Mouse (Mus musculus) lung, postnatal 10 days (tissue): ENCODE measurements around the gene Chid1.

Source experiments
- DNase-seq: peaks from one replicate; pipeline ENCODE4 v3.0.0; 2021

Gene Chid1

DNA sequence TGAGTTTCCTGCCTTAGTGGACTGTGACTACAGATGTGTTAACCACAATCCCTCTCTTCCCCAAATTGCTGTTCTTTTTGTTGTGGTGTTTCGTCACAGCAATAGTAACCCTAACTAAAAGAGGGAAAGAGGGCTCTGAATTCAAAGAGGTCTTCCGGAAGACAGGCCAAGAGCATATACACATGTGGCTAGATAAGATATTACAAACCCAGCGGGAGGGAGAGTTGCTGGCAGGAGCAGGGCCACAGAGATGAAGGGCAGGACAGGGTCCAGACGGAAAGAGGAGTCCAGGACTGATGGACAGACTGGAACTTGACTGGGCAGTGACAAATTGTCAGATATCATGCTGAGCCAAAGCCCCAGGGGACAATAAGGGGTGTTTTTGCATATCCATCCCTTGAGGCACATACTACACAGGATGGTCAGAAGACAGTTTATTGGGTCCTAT lies 18.7 kb upstream of the Chid1 start:
- DNase-seq, result no peak

DNA sequence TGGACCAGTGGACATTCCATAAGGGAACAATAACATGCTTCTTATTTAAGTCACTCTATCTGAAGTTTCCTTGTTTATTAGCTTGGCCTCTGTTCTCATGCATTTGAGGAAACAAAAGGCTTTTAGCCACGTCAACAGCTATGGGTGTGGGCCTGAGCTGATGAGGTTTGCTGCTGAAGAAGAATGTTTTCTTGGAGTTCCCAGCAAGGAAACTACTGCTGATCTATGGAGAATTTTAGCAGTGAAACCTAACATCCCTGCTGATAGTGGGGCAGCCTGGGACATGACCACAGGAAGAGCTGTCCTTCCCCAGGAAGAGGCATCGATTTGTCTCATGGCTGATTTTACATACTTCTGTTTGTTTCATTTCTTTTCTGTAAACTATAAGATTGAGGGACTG lies 10.8 kb upstream of the Chid1 start:
- DNase-seq, result peak; percentile 16

DNA sequence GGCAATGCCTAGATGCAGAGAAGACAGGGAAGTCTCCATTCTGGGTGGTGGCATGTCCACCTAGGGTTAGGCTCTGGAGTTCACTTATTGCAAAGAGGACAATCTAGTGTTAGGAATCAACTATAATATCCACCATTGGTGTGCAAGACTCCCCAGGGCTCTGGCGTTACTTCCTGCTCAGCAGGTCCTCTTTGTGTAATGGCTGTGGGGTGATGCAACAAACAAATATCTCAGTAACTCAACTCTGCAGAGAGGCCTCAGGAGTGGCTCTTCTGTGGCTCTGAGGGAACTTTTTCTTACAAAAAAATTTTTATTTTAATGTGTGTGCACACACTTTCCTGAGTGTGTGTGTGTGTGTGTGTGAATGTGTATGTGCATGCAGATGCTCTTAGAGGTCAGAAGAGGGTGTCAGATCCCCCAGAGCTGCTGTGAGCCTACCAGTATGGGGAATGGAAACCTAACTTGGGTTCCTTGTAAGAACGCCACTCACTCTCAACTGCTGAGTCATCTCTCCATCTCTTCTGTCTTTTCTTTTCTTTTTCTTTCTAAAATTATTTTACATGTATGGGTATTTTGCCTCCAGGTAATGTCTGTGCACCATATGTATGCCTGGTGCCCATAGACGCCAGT lies 9.9 kb upstream of the Chid1 start:
- peak; percentile 19 for DNase-seq

DNA sequence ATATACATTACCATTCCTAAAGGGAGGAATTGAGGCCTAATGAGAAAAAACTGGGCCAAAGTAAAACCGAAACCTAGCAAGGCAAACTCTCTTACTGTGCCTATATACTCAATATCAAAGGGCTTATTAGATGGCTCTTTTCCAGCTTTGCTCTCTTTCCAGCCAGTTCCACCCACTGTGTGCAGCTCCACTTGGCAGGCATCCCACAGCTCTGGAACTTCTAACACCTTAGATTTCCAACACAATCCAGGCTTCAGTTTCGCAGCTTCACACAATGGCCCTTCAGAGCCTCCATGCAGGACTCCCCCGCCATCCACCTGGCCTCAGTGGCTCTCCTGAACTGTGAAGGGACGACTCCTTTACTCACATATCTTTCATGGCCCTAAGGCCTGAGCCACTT lies 5.0 kb upstream of the Chid1 start:
- DNase-seq, result peak; percentile 39

DNA sequence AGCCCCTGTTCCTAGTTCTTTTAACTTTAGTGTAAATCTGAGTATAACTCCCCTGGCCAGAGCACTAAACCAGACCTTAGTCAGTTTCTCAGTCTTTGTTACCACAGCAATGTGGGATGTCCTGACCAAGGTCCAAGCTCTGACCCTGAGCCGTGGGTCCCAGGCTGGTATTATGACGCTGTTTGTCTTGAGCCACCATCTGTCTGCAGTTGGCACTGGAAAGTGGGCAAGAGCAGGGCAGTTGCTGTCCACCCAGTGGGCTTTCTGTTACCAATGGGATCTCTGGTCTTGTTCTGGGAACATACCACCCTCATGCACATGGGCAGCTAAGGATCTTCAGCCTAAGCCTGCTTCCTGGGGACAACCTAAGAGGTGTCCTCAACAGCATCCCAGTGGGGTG lies 2.9 kb upstream of the Chid1 start:
- DNase-seq, result no peak

DNA sequence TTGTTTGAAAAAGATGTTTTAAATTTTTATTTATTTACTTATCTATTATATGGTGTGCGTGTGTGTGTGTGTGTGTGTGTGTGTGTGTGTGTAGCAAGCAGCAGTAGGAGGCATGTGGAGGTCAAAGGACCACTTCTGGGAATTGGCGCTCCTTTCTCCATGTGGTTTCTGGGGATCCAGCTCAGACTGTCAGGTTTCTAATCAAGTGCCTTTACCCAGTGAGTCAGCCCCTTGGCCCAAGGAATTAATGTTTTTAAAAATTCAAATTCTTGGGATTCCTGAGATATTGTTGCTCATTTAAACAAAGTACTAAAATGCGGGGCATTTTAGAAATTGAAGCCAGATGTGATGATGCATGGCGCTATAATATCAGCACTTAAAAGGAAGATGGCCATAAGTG lies 2.0 kb upstream of the Chid1 start:
- no peak for DNase-seq

DNA sequence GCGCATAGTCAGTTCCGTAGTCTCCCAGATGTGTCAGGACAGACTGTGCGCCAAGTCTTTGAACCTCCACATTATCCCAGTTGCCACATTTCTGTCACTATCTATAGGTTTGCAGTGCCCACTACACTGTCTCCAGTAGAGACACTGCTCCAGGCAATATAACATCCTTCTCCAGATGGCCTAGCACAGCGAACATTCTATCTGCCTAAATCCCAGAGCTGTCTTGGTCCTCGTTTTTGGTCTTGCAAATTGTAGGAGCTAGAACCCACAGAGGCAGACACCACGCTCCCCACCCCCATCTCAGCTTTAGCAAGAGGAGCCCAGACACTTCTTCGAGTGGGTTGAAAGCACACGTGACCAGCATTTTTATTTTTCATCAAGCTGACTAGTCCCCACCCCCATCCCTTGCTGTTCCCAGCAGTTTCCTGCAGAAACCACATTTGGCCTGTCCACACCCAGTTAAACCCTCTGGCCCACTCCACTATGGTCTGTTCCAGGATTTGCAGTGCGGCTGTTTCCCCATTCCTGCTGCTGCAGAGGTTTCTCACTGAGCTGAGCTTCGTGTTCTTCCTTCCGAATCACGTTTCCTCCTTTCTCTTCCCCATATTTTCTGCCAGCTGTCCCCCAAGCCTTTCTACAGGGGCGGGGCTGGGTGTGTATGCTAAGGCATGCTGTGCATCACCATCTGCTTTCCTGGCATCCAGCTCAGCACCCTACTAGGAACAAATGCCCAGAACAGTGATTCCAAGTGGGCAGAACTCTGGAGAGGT lies 840 bp upstream of the Chid1 start:
- DNase-seq, result peak; percentile 81

DNA sequence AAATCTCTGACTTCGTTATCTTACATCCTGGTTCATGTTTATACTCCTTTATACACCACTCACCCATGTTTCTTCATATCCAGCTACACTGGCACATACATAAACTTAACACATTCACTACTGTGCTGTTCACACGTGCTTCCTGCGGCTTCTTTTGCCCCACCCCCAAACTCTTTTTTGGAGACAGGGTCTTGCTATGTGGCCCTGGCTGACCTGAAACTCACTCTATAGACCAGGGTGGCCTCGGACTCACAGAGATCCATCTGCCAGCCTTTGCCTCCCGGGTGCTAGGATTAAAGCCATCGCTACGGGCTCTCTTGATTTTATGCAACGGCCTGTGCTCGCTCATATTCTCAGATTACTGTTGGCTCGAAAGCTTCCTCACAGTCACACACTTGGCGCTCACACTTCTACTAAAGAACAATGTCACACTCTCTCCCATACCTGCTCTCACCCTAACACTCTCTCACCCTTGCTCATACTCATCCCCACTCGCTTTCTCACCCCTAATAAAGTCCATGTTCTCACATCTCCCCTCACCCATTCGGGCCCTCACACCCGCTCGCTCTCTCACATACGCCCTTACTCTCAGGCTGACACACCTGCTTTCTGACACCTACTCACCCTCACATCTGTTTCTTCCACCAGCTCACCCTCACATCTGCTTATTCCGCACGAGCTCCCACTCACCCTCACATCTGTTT lies 653 bp downstream of the Chid1 start:
- peak; percentile 16 for DNase-seq

DNA sequence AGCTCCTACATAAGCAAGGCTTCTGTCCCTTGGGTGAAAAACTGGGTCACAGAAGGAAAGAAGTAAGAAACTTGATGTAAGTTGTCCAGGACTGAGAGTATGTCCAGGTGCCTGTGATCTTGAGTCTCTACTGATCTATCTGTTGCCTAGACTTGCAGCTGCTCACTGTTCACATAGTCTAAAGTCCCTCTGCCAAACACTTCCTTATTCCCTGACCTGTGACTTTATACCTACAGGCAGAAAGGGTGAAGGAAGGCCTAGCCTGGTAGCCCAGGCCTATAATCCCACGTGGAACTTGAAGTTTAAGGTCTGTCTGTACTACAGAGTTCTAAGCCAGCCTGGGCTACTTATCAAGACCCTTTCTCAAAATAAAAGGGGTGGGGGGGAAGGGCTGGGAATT lies 4.1 kb downstream of the Chid1 start:
- DNase-seq, result no peak

DNA sequence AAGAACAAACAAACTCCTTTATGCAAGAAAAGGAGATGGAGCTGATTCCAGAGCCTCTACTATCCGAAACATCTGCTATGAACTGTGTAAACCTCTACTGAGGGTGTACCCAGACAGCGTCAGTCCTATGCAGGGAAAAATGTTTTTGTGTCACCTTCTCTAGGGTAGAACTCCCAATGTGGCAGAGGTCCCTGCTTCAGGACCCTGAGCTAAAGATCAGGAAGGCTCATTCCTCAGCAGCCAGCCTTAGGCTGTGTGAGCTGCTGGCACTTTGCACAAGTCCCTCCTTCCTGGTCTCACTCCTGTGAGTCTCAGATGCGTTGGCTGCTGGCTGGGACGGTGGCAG lies 14.1 kb downstream of the Chid1 start:
- DNase-seq, result no peak

DNA sequence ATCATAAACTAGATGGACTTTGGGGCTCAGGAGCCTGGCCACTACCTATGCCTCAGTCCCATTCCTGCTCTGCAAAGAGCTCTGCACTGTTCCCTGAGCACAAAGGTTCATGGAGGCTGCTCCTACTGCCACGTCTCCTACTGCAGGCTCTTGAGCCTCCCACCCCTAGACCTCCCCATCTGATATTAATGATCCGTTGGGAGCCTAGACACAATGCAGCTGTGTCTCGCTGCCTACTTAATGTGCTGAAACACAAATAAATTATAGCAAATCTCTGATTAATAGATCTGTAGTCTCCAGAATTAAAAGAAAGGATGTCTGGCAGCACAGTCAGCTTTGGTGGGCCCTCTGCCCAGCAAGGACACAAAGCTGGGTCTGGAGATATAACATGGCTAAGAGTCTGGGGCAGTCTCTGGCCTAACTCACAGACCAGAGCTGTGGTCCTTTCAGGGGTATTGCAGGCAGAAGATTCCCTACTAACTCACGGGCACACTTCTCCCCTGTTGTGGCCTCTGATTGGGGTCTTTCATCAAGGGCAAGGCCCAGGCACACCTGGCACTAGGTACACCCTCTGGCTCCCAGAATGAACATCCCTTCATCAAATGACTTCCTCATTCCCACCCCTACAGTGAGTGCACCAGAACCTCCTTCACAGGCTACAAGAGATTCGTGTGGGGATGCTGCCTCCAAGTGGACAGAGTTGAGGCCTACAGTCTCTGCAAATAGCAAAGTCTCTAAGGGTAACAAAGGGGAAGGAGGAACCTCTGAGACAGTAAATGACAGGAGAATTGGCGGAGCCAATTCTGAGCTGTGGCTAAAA lies 14.7 kb downstream of the Chid1 start:
- DNase-seq, result peak; percentile 88

DNA sequence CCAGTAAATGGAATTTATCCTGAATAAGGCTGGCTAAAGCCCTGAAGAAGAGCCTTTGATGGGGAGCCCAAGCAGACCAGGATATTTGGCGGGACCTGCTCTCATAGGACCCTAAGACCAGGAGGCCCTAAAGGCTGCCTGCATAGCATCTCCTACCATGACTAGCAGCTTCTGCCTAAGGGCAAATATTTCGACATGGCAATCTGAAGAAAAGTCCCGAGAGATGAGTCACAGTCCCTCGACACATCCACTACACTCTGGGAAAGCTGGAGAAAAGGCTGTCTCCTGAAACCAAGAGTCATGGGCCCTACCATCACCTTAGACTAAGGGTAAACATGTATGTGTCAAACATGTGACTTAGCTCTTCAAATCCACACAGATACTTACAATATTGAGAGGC lies 15.4 kb downstream of the Chid1 start:
- no peak for DNase-seq

DNA sequence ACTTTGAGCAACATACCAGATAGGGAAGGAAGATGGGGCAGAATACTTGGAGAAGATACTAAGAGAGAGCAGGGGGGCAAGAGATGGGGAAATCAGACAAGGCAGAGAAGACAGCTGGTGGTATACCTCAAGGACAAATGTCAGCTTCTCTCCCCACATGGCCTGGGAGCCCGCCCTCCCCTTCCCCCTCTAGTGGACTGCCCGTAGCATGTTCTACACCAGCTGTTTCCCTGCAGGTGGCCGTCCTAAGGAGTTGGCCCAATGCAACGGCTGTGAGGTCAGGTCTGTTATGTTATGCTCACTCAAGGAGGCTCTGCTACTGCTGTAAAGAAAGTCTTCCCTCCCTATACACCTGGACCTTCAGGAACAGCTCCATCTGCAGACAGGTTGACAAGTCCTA lies 16.6 kb downstream of the Chid1 start:
- DNase-seq, result no peak

DNA sequence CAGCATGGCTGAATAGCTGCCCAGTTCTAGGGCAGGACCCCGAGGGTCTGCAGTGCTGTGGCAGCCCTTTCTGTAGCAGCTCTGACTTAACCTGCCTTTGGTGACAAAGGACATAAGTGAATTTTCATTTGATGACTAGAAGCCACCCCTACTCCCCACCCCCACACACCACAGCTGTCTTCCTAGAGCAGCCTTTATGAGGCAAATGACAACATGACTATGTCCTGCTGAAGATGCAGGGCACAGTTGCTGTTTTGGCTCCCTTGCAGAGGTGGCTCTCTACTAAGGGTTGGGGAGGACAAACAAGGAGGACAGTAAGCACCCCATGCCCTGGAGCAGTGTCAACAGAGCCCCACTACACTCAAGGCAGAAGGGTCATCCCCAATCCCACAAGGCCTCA lies 19.9 kb downstream of the Chid1 start:
- no peak for DNase-seq

DNA sequence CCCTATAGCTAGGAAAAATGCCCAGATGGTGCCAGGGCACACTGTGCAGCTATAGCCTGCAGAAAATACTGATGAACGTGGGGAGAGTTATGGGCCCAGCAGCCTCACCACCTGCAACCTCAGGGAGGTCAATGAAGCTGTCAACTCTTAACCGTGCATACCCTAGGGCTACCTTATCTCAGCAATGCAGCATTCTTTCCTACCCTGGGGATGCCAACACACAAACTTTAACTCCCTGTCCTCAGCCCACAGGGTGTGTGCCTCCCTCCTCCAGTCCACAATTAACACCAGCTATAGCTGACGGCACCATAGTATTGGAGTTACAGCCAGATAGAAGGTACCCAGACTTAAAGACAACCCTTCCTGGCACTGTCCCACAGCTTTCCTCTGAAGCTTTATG lies 20.7 kb downstream of the Chid1 start:
- no peak for DNase-seq

DNA sequence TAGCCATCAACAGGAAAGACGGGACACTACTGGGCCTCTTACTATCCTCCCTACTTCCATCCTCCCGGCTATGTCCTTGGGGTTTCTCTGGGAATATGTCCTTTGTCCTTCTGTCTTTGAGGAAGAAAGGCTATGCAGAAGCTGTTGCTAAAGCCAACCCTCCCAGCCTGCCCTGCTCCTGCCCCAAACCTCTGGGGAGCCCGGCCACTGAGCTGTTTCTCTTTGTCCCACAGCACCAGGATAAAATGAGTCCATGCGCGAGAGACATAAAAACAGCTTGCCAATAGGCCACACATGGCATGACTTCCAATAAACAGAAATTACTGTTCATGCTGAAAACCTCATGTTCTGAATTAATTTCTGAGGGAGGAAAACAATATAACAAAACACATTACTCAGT lies 21.4 kb downstream of the Chid1 start:
- no peak for DNase-seq

DNA sequence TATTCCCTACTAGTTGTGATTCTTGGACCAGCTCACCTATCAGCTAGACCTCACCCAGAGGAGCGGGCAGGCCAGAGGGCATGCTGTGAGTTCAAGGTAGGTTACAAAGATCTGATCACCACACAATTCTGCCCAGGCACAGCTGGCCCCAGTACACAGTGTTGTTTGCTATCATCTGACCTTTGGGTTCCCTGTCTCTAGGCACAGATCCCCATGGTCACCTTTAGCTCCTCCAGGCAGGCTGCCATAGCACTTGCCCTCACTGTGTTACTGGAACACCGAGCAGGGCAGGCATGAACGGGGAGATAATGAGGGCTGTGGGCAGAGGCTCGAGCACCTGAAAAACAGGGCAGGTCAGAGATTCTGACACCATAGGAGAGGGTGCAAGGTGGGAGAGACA lies 22.0 kb downstream of the Chid1 start:
- no peak for DNase-seq

DNA sequence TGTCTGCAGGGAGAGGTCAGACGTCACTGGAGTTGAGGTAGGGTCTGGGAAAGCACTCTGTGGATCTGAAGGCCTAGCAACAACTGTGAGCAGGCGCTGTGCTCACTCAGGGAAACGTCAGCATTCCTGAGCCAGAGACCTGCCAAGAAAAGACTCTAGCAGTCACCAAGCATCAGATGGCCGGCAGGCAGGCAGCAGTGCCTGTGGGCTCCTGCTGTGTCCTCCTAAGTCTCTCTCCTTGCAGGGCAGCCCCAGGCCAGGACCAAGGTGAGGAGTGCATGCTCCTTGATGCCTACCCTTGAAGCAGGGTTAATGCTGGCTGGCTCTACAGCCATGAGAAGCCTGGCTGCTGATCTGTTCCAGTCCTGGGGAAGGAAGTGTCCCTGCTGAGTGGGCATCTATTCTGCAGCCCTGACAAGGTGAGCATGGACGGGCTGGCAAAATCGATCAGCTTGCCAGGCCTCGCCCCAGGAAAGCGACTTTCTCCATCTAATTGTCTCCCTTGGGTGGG lies 28.9 kb downstream of the Chid1 start:
- peak; percentile 25 for DNase-seq

DNA sequence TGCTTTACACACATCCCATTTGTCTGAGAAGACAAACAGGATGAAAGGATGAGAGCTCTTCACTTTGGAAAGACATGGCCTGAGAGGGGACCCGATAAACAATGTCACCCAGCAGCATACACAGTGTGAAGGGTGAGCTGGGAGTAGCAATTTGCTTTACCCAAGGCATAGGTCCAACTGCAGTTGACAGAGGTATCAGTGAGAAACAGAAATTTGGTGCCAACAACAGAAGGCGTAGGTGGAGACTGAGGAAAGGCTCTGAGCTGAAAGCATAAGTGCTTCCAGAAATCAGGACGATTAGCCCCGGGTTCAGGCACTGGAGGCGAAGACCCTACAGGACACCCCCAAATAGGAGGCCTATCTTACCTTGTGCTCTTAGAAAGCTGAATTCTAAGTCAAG lies 29.5 kb downstream of the Chid1 start:
- DNase-seq, result no peak

DNA sequence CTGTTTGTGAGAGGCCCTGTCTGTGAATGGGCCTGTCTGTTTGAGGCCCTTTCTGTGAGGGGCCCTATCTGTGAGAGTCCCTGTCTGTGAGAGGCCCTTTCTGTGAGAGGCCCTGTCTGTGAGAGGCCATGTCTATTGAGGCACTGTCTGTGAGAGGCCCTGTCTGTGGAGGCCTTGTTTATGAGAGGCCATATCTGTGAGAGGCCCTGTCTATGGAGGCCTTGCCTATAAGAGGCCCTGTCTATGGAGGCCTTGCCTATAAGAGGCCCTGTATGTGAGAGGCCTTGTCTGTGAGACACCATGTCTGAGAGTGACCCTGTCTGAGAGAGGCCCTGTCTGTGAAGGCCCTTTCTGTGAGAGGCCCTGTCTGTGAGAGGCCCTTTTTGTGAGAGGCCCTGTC lies 31.5 kb downstream of the Chid1 start:
- DNase-seq, result no peak

DNA sequence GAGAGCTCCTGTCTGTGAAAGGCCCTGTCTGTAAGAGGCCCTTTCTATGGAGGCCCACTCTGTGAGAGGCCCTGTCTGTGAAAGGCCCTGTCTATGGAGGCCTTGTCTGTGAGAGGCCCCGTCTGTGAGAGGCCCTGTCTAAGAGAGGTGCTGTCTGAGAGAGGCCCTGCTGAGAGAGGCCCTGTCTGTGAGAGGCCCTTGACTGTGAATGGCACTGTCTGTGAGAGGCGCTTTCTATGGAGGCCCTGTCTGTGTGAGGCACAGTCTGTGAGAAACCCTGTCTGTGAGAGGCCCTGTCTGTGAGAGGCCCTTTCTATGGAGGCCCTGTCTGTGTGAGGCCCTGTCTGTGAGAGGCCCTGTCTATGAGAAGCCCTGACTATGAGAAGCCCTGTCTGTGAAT lies 33.4 kb downstream of the Chid1 start:
- no peak for DNase-seq

DNA sequence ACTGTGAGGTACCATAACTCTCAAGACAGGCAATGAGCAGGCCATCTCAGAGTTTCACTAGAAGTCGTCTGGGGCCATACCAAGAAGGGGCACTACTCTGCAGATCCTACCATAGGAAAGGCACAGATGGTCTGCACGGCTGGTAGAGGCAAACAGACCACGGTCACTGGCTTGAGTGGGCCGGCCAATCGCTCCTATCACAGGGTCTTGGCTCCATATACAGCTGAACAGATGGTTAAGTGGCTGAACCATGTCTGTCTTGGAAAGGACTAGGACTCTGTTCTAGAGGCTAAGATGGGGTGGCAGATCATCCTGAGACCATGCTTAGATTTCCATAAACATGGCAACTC lies 37.1 kb downstream of the Chid1 start:
- DNase-seq, result no peak

DNA sequence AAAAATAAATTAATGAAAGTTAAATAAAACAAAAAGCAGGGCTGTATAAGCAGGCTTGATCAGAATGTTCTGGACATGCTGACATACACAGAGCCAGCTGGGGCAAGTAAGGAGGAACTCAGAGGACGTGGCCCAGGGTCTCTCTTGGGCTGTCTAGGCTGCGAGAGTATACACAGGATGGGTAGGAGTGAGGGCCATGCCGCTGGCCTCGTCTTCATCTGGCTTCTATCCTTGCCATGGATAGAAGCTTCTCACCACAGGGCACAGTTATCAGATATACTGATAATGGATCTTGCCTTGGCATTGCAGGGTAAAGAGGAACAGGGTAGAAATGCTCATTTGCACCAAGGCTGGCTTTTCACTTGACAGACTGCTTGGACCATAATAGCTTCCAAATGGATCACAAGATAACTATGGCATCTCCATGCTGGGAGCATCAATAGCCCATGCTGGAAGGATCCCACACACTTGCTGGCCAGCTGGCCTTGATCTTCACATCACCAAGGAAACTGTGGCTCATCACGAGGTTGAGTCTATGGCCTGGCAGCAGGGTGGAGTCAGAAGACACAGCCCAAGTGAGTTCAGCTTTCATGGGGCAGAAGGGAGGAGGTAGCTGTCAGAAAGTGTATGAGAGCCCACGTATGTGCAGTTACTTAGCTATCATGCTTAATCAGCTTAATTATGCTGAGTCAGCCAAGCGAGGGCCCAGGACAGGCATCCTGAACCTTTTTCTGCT lies 37.7 kb downstream of the Chid1 start:
- DNase-seq, result no peak
